Mouse (Mus musculus): Measurements from ENCODE around the gene Btd. TPM values are rescaled to one million over a fixed set of nuclear protein-coding genes. Genes with fewer than 3 reads are reported as not detected.

Btd gene
- polyA plus RNA-seq, 1 experiment from 2014 or later = 50.3 TPM

DNA sequence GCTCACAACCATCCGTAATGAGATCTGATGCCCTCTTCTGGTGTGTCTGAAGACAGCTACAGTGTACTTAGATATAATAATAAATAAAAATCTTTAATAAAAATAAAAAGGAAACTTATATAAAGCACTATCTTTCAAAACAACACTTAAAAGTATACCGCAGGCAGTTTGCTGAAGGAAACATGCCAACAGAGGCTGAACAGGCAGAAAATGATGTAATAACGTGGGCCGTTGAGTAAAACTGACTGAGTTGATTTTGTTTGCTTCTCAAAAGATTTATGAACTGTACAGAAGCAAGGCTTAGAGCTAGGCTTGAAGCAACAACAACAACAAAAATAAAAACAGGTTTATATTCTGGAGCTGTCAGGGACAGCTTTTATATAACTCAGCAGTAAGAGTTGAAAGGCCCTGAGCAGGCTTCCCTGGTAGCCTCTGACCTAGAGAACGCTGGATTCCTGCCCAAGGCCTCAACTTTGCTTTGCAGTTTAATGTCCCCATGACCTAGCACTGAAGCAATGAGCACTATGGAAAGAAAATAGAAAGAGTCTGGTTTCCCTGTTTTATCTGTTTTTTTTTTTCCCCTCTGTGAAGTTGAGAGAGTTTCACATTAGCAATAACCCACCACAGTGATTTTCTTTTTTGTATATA is 3.5 kb downstream of the Btd start:
- Histone ChIP-seq H3K4me2 (replicated peaks; ENCODE audit: low read depth, low read length) (no peak overlapping the region), H3K36me3 (ENCODE audit: insufficient read depth, low read length) (no peaks in the 10 kb centered on the region; the same call in 1 of the 2 replicates), H3K9me3 (ENCODE audit: low read length) (no peaks in the 10 kb centered on the region), H3K4me3 (ENCODE audit: low read length) (no peak overlapping the region), H3K9ac (replicated peaks; ENCODE audit: low read length) (no peak overlapping the region), H3K27ac (ENCODE audit: low read length) (no peak overlapping the region), H3K4me1 (ENCODE audit: insufficient read depth, low read length) (peaks cover 11% of the 10 kb centered on the region), H3K27me3 (ENCODE audit: insufficient read depth, low read length) (no peaks in the 10 kb centered on the region)
- 69% methylated on average over 5 of the region's 5 CpGs for WGBS
- no peak for ATAC-seq (ENCODE audit: low FRiP score, low TSS enrichment)

DNA sequence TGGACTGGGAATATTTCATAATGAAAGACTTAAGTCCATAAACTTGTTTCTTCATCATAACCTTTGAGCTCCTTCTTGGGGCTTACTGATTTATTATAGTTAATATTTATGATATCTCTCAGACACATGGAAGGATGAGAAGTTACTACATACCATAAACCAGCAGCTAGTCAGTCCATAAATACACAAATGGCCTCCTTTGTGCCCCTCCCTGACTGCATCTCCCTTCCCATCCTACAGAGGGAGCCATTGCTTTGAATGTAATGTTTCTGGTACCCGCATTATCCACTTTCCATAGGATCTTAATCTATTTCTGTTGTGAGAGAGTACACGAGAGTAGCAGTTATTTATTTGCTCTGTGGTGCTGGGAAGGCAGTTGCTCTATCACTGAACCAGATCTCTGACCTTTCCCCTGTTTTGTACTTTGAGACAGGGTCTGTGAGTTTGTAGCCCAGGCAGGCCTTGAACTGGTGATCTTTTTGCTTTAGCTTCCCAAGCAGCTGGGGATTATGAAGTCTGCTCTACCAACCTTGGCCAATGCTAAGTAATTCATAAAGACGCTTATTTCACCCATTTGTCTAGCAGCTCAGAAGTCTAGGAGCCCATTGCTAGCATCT is 4.2 kb downstream of the Btd start:
- WGBS = 64% methylated on average over 3 of the region's 3 CpGs
- H3K27me3 ChIP-seq (ENCODE audit: insufficient read depth, low read length) = no peaks in the 10 kb centered on the region
- H3K4me2 ChIP-seq (replicated peaks; ENCODE audit: low read depth, low read length) = no peak overlapping the region
- H3K4me3 ChIP-seq (ENCODE audit: low read length) = no peak overlapping the region
- peaks cover 9% of the 10 kb centered on the region for H3K4me1 ChIP-seq (ENCODE audit: insufficient read depth, low read length)
- H3K9me3 ChIP-seq (ENCODE audit: low read length) = no peaks in the 10 kb centered on the region
- H3K27ac ChIP-seq (ENCODE audit: low read length) = no peak overlapping the region
- no peak for ATAC-seq (ENCODE audit: low FRiP score, low TSS enrichment)
- H3K9ac ChIP-seq (replicated peaks; ENCODE audit: low read length) = no peak overlapping the region
- no peaks in the 10 kb centered on the region; the same call in 1 of the 2 replicates for H3K36me3 ChIP-seq (ENCODE audit: insufficient read depth, low read length)

DNA sequence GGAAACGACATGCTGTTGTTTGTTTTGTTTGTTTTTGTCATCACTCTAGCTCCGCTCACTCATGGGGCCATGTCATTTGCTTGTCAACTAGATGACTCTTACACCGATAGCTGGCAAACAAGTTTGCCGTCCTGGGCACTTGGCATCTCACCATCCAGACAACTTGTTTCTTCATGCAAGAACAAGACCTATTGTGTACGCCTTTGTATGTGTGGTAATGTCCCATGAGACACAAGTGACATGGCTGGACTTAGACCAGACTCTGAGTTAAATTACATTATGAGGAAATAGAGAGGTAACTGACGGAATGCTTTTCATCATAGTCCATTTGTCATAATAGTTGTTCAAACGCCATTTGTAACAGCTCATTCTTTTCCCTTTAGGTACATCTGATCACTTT is 5.1 kb downstream of the Btd start:
- WGBS = 93% methylated on average over 7 of the region's 7 CpGs
- Histone ChIP-seq H3K36me3 (ENCODE audit: insufficient read depth, low read length) (no peaks in the 10 kb centered on the region; the same call in 1 of the 2 replicates), H3K4me1 (ENCODE audit: insufficient read depth, low read length) (peaks cover 6% of the 10 kb centered on the region), H3K4me2 (replicated peaks; ENCODE audit: low read depth, low read length) (no peak overlapping the region), H3K9ac (replicated peaks; ENCODE audit: low read length) (no peak overlapping the region), H3K27ac (ENCODE audit: low read length) (no peak overlapping the region), H3K9me3 (ENCODE audit: low read length) (no peaks in the 10 kb centered on the region), H3K4me3 (ENCODE audit: low read length) (no peak overlapping the region), H3K27me3 (ENCODE audit: insufficient read depth, low read length) (no peaks in the 10 kb centered on the region)
- ATAC-seq (ENCODE audit: low FRiP score, low TSS enrichment) = no peak

DNA sequence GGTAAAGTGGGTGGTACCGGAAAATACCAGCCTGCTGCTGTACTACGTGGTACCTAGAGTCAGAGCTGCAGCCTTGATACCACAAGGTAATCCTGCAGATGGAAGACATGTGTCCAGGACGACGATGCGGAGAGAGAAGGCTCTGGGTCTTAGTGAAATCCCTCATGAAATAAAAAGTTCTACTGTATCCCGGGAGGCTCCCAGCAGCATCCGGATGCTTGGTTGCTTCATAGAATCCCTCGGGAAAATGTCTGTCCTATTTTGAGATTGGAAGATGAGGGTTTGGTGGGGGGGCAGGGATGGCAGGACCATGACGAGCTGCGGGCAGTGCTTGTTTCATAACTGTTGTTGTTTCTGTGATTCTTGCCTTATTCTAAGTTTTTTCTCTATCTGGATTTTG is 7.2 kb downstream of the Btd start:
- Histone ChIP-seq H3K27me3 (ENCODE audit: insufficient read depth, low read length) (no peaks in the 10 kb centered on the region), H3K4me2 (replicated peaks; ENCODE audit: low read depth, low read length) (no peak overlapping the region), H3K9me3 (ENCODE audit: low read length) (no peaks in the 10 kb centered on the region), H3K4me1 (ENCODE audit: insufficient read depth, low read length) (no peaks in the 10 kb centered on the region), H3K4me3 (ENCODE audit: low read length) (no peak overlapping the region), H3K27ac (ENCODE audit: low read length) (no peak overlapping the region), H3K36me3 (ENCODE audit: insufficient read depth, low read length) (no peaks in the 10 kb centered on the region; the same call in 1 of the 2 replicates), H3K9ac (replicated peaks; ENCODE audit: low read length) (no peak overlapping the region)
- 89% methylated on average over 10 of the region's 10 CpGs for WGBS
- ATAC-seq (ENCODE audit: low FRiP score, low TSS enrichment) = no peak

DNA sequence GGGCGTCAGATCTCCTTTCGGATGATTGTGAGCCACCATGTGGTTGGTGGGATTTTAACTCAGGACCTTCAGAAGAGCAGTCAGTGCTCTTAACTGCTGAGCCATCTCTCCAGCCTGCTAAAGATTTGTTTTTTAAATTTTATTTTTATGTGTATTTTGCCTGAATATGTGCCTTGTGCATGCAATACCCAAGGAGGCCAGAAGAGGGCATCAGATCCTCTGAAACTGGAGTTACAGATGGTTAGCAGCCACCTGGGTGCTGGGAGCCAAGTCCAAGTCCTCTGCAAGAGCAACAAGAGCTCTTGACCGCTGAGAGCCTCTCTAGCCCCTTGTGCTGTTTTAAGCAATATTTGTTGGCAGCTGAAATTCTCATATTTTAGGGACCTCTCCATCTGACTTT is 9.5 kb downstream of the Btd start:
- ATAC-seq (ENCODE audit: low FRiP score, low TSS enrichment) = no peak
- H3K4me3 ChIP-seq (ENCODE audit: low read length) = no peak overlapping the region
- H3K4me2 ChIP-seq (replicated peaks; ENCODE audit: low read depth, low read length) = no peak overlapping the region
- H3K9me3 ChIP-seq (ENCODE audit: low read length) = no peaks in the 10 kb centered on the region
- H3K9ac ChIP-seq (replicated peaks; ENCODE audit: low read length) = no peak overlapping the region
- no peaks in the 10 kb centered on the region for H3K27me3 ChIP-seq (ENCODE audit: insufficient read depth, low read length)
- no peaks in the 10 kb centered on the region for H3K4me1 ChIP-seq (ENCODE audit: insufficient read depth, low read length)
- no peak overlapping the region for H3K27ac ChIP-seq (ENCODE audit: low read length)
- no peaks in the 10 kb centered on the region for H3K36me3 ChIP-seq (ENCODE audit: insufficient read depth, low read length)
- WGBS = 99% methylated on average over 3 of the region's 3 CpGs

DNA sequence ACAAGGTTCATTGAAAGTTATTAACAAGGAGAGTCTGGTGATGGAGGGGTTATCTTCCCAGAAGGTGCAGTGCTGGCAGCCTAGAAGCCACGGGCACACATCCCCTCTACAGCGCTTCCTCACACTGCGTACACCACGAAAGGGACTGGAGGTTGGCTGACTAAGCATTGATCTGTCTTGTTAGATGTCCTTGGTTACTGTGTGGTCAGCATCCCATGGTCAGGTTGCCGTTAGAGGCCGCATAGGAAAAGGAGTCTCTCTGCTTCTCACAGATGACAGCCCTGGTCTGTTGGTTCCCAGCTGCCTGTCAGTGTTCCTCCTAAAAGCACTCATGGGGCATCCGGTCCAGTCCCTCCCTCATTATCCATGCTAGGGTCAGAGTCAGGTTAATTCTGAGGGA is 10.4 kb downstream of the Btd start:
- Histone ChIP-seq H3K4me1 (ENCODE audit: insufficient read depth, low read length) (no peaks in the 10 kb centered on the region), H3K4me2 (replicated peaks; ENCODE audit: low read depth, low read length) (no peak overlapping the region), H3K27ac (ENCODE audit: low read length) (no peak overlapping the region), H3K9ac (replicated peaks; ENCODE audit: low read length) (no peak overlapping the region), H3K9me3 (ENCODE audit: low read length) (no peaks in the 10 kb centered on the region), H3K27me3 (ENCODE audit: insufficient read depth, low read length) (no peaks in the 10 kb centered on the region), H3K4me3 (ENCODE audit: low read length) (no peak overlapping the region), H3K36me3 (ENCODE audit: insufficient read depth, low read length) (no peaks in the 10 kb centered on the region)
- 58% methylated on average over 7 of the region's 7 CpGs for WGBS
- peak; percentile 33; the same call in 1 of the 2 replicates for ATAC-seq (ENCODE audit: low FRiP score, low TSS enrichment)

DNA sequence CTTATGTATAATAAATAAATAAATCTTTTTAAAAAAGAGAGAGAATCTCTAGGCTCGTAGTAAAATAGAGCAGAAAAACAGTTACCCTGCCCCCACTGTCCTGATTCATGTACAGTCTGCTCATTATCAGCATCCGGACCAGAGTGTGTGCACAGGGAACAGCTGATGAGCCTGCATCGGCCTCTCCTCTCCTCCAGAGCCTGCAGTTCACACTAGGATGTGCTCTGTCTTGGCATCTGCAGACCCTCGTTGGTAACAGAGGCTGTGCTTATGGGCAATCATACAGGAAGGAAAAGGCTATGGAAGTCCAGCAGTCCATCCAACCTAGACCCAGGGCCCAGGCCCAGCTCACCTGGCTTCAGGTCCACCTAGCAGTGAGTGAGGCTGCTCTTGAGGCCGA is 11.3 kb downstream of the Btd start:
- Histone ChIP-seq H3K27me3 (ENCODE audit: insufficient read depth, low read length) (no peaks in the 10 kb centered on the region), H3K27ac (ENCODE audit: low read length) (no peak overlapping the region), H3K4me1 (ENCODE audit: insufficient read depth, low read length) (peaks cover 3% of the 10 kb centered on the region), H3K36me3 (ENCODE audit: insufficient read depth, low read length) (no peaks in the 10 kb centered on the region), H3K4me2 (replicated peaks; ENCODE audit: low read depth, low read length) (no peak overlapping the region), H3K9me3 (ENCODE audit: low read length) (no peaks in the 10 kb centered on the region), H3K4me3 (ENCODE audit: low read length) (no peak overlapping the region), H3K9ac (replicated peaks; ENCODE audit: low read length) (no peak overlapping the region)
- WGBS = 42% methylated on average over 5 of the region's 5 CpGs
- ATAC-seq (ENCODE audit: low FRiP score, low TSS enrichment) = 0 out of 2 replicates have a peak, but pooled peaks have one; percentile 24

DNA sequence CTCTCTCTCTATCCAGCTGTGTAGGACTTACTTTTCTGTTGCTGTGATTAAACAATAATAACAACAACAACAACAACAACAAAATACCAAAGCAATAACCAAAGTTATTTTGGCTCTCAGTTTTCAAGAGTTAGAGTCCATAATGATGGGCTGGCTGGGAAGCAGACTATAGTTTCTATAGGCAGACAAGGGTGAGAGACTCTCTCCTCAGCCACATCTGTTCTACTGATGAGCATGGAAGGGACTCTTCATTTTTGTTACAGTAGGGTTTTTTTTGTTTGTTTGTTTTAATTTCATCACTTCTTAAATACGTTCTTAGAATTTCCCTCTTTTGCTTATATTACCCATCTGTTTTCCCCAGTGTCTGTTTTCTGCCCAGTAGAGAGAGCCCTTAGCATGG is 11.8 kb downstream of the Btd start:
- 90% methylated on average over 1 of the region's 1 CpGs for WGBS
- Histone ChIP-seq H3K27ac (ENCODE audit: low read length) (no peak overlapping the region), H3K4me3 (ENCODE audit: low read length) (no peak overlapping the region), H3K4me2 (replicated peaks; ENCODE audit: low read depth, low read length) (no peak overlapping the region), H3K36me3 (ENCODE audit: insufficient read depth, low read length) (no peaks in the 10 kb centered on the region), H3K27me3 (ENCODE audit: insufficient read depth, low read length) (no peaks in the 10 kb centered on the region), H3K9me3 (ENCODE audit: low read length) (no peaks in the 10 kb centered on the region), H3K4me1 (ENCODE audit: insufficient read depth, low read length) (peaks cover 8% of the 10 kb centered on the region), H3K9ac (replicated peaks; ENCODE audit: low read length) (no peak overlapping the region)
- no peak for ATAC-seq (ENCODE audit: low FRiP score, low TSS enrichment)

DNA sequence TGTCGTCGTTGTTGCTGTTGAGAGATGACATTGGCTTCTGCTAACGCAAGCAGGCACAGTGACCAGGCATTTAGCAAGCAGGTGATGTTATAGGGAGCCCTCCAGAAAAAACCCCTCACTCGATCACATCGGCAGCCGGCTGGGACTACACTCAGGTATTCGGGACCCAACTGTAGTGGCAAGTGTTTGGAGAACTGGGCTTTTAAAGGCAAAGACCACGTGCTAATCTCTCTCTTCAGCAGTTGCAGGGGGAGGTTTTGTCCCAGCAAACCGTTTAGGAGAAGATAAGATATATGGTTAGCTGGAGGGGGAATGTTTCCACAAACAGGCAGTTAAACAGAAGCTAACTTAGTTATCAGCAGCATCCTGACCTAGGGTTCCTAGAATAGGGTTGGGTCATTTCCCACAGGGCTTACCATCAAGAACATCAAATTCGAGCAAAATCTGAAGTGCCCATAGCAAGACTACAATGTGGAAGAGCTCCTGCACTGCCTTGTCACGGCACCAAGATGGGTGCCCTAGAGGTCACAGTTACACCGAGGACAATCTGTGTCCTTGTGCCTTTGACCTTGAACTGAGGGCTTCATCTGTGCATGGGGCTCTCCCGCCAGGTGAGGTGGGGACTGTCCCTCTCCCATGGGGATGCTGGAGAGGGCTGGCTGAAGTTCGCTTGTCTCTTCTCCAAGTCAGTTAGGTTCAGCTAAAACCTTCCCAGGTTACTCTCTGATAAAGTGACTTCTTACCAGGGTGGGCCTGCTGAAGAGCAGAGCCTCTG is 12.5 kb downstream of the Btd start:
- peaks cover 10% of the 10 kb centered on the region for H3K4me1 ChIP-seq (ENCODE audit: insufficient read depth, low read length)
- no peak for ATAC-seq (ENCODE audit: low FRiP score, low TSS enrichment)
- 79% methylated on average over 14 of the region's 14 CpGs for WGBS

DNA sequence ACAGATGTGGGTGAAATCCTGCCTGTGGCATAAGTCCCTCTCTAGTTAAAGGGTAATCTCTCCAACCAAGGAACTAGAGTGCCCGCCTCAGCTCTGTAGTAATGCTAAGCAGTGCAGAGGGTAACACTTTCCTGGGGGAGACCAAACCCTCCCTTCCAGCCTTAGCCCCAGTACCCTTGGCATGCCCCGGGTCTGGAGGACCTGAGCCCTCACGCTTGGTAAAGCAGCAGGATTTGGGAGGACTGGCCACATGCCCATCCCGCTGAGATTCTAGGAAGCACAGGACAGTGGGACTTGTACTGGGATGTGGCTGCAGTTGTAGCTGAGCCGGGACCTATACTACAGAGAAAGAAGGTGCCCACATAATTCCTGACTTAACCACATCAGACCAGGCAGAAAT is 14.0 kb downstream of the Btd start:
- Histone ChIP-seq H3K4me1 (ENCODE audit: insufficient read depth, low read length) (peaks cover 24% of the 10 kb centered on the region), H3K36me3 (ENCODE audit: insufficient read depth, low read length) (no peaks in the 10 kb centered on the region), H3K4me3 (ENCODE audit: low read length) (no peak overlapping the region), H3K9ac (replicated peaks; ENCODE audit: low read length) (no peak overlapping the region), H3K27me3 (ENCODE audit: insufficient read depth, low read length) (no peaks in the 10 kb centered on the region), H3K4me2 (replicated peaks; ENCODE audit: low read depth, low read length) (no peak overlapping the region), H3K9me3 (ENCODE audit: low read length) (no peaks in the 10 kb centered on the region), H3K27ac (ENCODE audit: low read length) (no peak overlapping the region)
- WGBS = 91% methylated on average over 5 of the region's 5 CpGs
- ATAC-seq (ENCODE audit: low FRiP score, low TSS enrichment) = no peak

More for the DNA sequence above, 12.5 kb downstream of the Btd start:
- H3K36me3 ChIP-seq (ENCODE audit: insufficient read depth, low read length) = no peaks in the 10 kb centered on the region
- H3K27me3 ChIP-seq (ENCODE audit: insufficient read depth, low read length) = no peaks in the 10 kb centered on the region
- no peak overlapping the region for H3K27ac ChIP-seq (ENCODE audit: low read length)
- no peak overlapping the region for H3K4me3 ChIP-seq (ENCODE audit: low read length)
- no peak overlapping the region for H3K9ac ChIP-seq (replicated peaks; ENCODE audit: low read length)
- no peaks in the 10 kb centered on the region for H3K9me3 ChIP-seq (ENCODE audit: low read length)
- H3K4me2 ChIP-seq (replicated peaks; ENCODE audit: low read depth, low read length) = no peak overlapping the region

Data from kidney, embryonic 16.5 days (tissue).